Mouse (Mus musculus) megakaryocyte, adult 5-6 weeks (primary cell): Measurements from ENCODE around the gene Ephb2. TPM values are rescaled to one million over a fixed set of nuclear protein-coding genes. Genes with fewer than 3 reads are reported as not detected.

ENCODE experiments used
- ATAC-seq: 2 replicates; pipeline ENCODE4 v1.8.0; 2016; ENCODE audit warnings: mild to moderate bottlenecking, inconsistent platforms; ENCODE audit not compliant: poor library complexity, severe bottlenecking
- total RNA-seq, 2 experiments: library from RNA; stranded (forward) in 1 of 2; stranded (reverse) in 1 of 2; fragments of 153-499, 151-499 nt in 1 of 2; fragments of 221-1000, 200-1000 nt in 1 of 2; gene quantifications; 2 replicates each; pipeline versions ENCODE4 v1.2.3 to v1.2.4; 2015 to 2017

Gene Ephb2
- total RNA-seq, 2 experiments from 2014 or later: 1.1 to 1.2 TPM

GRCm38 (mm10) chr4:136838026-136838425, 2.2 kb upstream of the Ephb2 start:
- no peak for ATAC-seq

GRCm38 (mm10) chr4:136836387-136836931, 671 bp upstream of the Ephb2 start:
- no peak for ATAC-seq

DNA sequence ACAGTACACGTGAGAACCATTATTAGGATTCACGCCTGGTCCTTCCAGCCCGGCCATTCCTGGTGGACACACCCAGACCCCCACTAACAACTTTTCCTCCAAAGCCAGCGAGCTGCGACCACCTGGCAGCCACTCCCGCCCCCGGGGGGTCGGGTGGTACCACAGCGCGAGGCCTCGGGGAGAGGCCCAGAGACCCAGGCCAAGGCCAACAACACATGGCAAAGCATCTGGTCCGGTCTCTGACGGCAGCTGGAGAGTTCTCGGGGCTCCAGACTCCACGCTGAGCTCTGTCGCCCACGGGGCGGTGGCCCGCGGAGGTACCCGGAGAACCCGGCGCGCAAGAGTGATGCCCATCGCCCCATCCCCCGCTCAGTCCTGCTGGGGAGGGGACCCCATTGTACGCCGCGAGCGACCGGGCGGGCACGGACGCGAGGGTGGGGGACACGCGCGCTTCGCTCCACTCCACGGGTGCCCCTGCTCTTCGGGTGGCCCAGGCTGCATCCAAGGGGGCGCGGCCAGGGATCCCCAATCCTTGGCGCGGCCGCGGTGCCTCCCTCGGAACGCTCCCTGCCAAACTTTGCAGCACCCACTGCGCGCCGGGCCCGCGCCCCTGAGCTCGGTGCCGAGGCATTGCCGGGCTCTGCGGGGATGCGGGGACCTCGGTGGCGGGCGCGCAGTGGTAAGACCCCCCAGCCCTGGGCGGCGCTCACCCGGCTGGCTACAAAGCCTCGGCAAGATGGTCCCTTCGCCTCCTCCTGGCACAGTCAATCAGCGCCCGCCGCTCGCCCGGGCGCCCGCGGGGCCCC, 770 bp downstream of the Ephb2 start:
- ATAC-seq: no peak

DNA sequence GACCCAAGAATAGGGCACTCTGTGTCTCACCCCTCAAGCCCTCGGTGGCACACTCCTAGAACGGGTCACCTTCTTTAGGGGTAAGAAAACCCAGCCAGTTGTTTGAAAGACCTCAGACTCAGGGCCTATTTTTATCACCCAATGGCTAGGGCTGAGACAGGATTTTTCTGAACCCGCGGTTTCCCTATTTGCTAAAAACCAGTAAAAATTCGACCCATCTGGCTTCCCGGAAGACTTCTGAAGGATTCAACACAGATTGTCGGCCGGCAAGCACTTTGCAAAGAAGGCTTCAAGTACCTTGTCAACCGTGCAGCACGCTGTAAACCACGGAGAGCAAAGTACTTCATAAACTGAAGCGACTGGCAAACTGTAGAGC, 1.4 kb downstream of the Ephb2 start:
- ATAC-seq: no peak

DNA sequence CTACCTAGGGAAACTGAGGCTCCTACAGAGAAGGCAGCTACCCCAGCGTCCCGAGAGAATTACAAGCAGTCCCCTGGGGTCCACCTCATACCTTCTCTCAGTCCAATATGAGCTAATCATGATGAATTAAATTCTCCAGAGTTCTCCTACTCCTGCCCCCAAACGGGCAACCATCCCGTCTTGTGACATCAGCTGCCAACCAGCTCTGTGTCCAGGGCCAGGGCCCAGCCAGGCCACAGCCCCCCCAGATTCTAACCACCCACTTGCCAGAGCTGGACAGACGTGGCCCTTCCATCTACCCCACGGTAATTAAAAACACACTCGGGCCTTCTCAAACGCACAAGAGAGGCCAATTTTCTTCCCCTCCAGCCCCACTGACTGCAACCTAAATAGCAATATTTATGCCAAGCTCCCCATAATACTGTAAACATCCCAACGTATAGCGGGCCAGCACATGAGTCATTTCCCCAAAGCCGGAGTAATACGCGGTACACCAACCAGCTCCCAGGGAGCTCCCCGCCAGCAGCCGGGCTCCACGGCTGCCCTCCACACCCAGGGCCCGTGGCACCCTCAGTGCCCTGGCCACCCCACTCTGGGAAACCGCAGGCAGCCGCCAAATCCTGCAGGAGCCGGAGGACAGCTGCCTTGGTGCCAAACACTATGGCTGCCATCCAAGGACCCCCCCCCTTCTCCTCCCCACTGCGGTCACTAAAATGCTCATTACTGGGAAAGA, 2.0 kb downstream of the Ephb2 start:
- ATAC-seq: no peak

DNA sequence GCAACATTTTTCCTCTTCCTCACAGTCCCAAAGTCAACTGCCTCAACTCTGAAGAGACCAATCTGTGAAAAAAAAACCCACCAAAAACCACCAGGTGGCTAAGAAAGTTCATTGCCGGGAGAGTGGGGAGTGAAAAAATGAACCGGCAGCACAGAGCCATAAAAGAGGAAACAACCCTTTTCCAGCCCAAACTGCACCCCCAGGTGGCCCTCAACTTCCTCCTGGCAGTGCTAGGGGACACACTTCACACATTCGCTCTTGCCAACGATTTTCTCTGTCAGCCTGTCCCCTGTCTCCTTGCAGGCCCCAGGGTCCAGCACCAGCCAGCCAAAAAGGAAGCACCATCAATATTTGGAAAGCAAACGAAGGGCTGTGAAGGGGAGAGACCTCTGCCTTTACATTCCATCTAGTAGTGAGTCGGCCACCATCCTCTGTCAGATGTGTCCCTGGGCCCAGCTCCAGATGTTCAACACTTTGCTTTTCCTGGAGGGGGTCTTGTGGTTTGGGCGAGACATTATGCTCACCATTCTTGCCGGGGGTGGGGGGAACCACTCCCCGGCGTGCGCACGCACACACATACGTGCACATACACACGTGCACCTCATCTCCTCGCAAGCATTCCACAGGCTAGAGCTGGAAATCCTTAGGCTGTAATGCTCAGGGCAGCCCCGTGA, 3.1 kb downstream of the Ephb2 start:
- peak; percentile 70 for ATAC-seq

- ATAC-seq: no peak
Observed at GRCm38 (mm10) chr4:136830272-136830823, 5.4 kb downstream of the Ephb2 start.

GRCm38 (mm10) chr4:136829837-136830236, 6.0 kb downstream of the Ephb2 start:
- no peak for ATAC-seq

DNA sequence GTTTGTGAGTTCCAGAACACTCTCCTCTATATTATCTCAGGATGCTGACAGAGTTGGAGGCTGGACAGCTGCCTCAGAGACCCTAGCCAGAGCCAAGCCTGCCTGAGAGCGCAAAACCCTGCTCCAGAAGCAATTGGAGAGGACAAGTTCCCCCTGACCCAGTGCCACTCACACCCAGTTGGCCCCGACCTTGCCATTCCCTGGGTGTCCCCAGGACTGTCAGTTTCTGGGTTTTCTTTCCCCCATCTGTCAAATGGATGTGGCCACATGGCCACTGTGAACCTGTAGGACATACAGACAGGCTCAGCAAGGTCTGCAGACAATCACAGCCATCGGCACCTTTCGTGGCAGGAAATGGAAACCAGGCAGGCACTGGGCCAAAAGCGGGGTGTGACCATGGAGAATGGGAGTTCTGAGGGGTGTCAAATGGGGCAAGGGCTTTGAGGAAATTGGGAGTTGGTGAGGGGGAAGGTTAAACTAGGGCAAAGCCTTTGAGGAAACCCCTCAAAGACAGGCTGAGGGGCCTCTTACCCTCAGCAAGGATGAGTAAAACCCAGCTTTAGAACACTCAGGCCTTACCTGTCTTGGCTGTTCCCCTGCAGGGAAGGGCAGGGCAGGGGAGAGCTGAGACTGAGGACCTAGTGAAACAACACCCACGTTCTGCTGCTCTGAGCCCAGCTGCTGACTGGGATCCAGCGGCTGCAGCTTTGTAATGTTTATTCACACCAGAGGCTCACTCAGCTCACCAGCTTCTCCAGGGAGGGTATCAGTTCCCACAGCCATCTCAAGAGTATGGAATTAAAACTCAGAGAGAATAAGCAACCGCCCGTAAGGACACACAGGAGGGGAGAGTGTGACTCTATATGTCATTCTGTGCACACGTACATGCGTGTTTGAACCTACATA, 6.9 kb downstream of the Ephb2 start:
- ATAC-seq: no peak

DNA sequence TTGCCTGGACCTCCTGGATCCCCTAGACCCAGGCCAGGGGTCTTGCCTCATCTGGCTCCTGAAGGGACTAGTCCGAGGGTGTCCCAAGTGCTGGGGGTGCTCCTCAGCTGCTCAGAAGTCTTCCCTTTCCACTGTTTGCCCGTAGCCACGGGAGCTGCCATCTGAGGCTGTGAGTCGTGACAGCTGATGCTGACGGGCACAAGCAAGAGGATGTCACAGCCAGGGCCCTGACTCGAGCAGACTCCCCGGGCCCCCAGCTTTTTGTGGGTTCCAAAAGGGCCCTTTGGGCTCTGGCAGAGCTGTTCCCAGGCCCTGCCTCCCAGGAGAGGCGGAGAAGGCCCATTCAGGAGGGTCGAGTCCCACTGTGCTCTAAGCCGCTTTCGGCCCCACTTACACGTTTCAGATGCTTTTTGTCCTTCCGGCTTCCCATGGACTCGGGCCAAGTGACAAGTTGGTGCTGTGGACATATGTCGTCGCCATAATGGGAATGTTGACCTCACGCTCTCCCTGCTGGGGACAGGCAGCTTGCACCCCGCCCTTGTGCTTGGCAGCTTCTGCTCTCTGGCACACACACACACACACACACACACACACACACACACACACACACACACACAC, 10.7 kb downstream of the Ephb2 start:
- ATAC-seq: no peak

DNA sequence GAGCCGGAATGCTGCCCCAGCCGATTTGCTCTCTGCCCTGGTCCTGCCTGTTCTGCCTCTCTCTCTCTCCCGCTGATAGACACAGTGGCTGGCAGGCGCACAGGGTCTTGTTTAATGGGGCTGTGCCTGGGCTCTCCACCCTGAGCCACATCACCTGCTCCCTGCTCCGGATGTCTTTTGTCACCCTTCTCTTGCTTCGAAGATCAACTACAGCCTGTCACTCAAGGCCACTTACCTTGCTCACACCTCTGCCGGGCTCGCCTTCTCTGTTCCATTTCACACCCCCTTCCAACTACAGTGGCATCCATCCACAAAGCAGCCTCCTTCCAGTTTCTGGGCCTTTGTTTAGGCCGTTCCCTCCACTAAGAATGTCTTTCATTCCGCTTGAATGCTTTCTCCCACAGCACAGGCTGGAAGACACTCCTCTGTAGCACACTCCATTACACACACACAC, 15.7 kb downstream of the Ephb2 start:
- no peak for ATAC-seq

DNA sequence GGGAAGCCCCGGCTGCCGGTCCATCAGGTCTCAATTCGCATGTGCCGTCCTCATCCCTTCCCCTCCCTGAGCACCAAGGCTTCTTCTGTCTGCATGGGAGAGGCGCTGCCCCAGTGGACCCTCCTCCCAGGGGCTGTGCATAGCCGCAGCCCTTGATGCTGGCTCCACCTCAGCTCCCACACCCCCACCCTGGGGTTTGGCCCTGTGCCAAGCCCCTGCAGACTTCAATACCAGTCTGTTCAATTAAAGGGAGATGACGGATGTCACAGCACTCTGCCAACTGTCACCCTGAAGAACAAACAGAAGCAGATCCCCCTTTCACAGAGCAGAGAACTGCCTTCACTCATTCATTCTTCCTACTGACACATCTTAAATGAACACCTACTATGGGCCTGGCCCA, 19.1 kb downstream of the Ephb2 start:
- ATAC-seq: no peak

DNA sequence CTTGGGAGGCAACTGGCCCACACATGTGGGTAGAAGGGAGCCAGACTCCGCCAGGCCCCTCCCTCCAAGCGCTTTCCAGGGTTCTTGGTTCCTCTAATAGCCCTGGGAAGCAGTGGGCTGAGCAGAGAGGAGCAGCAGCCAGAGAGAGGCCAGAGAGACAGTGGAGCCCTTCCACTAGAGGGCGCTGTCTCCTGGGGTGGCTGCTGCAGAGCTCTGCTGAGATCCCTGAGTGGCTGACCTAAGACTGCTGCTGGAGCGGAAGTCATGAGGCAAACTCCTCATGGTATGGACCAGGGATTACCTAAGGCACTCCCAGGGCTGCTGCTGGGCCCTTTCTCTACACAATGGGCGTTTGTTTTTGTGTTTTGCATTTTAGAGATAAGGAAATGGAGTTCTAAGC, 20.4 kb downstream of the Ephb2 start:
- ATAC-seq: no peak

DNA sequence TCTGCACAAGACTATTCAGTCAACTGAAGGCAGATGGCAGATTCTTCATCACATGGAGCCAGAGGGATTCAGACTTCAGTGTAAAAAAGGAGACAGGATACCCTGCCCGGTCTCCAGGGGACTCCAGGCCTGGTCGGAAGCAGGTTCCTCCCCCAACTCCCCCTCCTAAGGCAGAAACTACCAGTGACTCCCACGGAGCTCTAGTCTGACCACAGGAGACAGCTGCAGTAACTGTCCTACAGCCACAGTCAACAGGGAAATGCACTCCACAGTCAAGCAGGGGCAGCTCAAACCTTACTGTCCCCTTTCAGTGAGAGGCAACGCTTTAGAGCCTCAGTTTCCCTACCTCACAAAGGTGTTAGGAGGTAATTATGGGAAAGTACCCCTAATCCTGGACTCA, 23.2 kb downstream of the Ephb2 start:
- ATAC-seq: no peak

DNA sequence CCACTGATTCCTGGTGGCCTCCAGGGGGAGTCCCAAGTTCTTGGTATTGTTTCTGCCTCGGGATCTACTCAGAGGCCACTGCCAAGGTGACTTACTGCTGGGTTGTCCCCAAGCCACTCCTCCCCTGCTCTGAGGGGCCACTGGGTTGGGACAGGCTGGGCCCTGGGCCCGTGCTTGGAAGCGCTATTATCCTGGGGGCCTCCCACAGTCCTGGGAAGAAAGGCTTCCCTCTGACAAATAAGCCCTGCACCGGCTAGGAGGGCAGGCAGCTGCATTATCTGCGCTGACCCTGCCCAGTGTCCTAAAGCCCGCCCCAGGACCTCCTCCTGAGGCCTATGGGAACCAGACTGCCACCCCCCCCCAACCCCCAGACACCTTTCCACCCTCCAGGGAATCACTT, 24.2 kb downstream of the Ephb2 start:
- no peak for ATAC-seq

DNA sequence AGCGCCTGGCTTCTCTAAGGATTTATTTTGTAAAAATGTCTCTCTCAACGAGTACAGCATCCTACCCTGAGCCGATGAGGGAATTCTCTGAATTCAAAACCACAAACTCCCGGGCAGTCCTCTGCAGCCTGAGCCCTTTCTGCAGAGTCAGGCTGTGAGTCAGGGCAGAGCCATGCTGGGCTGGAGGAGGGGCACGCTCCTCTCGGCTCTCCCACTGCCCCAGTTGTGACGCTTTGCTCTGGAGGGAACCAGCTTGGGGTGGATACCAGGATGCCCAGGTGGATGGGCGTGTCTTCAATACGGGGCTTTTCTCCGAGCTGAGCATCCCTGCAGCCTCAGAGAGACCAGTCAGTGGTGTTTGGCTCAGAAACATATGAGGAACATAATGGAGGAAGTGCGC, 27.3 kb downstream of the Ephb2 start:
- no peak for ATAC-seq

DNA sequence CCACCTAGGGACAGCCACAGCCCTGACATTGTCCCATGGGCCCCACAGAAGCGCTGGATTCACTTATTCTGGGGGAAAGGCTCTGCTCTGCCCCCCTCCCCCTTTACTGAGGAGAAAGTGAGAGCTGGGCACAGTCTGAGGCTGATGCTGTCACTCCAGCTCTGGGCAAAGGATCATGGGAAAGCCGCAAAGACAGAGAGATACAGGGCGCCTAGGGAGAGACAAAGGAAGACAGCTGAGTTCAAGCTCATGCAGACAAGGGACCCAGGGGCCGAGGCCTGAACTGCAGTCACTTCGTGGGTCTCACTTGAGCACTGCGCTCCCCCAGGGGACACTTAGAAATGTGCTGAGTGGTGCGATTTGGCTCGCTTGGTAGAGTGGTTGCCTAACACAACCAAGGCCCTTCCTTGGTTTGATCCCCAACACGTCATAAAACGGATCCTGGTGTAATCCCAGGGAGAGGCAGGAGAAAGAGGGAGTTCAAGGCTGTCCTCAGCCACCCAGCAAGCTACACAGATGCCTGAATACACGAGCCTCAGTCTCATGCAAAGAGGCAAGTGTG, 28.3 kb downstream of the Ephb2 start:
- no peak for ATAC-seq

DNA sequence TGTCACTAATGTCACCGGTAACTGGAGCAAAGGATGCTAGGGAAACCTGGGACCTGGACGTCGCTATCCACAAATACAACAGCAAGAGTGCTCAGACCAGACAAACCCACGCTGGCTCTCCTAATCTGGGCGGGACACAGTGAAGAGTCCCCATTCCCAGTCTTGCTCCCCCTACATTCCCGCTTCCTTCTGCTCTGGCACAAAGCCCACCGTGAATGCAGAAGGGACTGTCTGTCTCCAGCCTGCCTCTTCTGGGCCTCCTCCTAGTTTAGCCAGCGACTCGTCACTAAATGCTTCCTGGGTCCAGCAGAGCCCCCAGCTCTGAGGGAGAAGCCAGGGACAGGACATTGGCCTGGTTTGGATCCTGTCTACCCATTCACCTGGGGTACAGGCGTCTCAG, 29.5 kb downstream of the Ephb2 start:
- ATAC-seq: no peak

DNA sequence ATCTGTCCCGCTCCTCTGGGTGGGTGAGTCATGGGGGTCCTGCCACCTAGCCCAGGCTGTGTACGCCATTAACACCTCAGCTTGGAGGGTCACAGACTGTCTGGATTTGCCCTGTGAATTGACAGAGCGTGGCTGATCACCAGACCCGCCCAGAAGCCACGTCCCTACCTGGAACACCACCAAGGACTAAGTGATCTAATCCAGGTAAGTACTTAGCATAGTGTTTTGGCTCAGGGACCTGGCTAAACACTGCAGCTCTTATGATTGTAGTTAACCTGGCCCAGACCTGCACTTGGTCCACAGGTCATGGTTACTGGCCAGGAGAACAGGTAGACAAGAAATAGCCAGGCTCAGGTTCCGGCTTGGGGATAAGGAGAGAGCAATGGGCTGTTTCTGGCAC, 31.4 kb downstream of the Ephb2 start:
- no peak for ATAC-seq
